Mouse (Mus musculus) olfactory bulb, adult 2 months (tissue): ENCODE data around the gene Pcca.

Source experiments
- CTCF ChIP-seq: fragments of 200-500 bp; IDR thresholded peaks from 2 replicates; pipeline ENCODE4 v1.5.1; 2012; ENCODE audit warnings: low read depth, mild to moderate bottlenecking, low read length, moderate library complexity; ENCODE audit not compliant: insufficient read depth
- POLR2A ChIP-seq: fragments of 200-500 bp; IDR thresholded peaks from 2 replicates; pipeline ENCODE4 v1.6.1; 2012; ENCODE audit warnings: mild to moderate bottlenecking, low read depth, low read length, moderate library complexity; ENCODE audit not compliant: insufficient read depth

DNA sequence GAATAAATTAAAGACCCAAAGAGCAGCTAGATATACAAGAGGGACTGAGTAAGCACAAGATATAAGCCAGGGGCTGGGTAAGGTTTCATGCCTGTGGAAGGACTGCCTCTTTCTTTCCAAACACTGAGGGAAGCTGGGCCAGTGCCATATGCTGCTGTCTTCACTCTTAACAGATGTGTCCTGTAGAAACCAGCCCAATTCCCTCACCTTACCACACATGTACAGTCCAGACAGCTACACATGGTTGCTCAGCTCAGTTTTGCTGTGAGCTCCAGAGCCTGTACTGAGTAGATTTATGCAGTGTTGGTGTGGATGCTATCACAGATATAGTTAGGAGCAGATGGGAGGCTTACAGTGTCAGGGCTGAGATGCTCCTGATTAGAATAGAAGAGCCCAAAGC is 366.6 kb downstream of the Pcca start:
- no peak for TF ChIP-seq POLR2A
- no peak for TF ChIP-seq CTCF
